Mouse (Mus musculus) testis, adult 2 months (tissue): ENCODE results near the gene Uqcrq.

Source experiments
- CTCF ChIP-seq: fragments of 200-500 bp; IDR thresholded peaks from 2 replicates; pipeline ENCODE4 v1.5.1; 2012; ENCODE audit warnings: low read depth, mild to moderate bottlenecking, inconsistent platforms, low read length, moderate library complexity; ENCODE audit not compliant: control insufficient read depth, insufficient read depth, insufficient replicate concordance
- POLR2A ChIP-seq: fragments of 200-500 bp; IDR thresholded peaks from 2 replicates; pipeline ENCODE4 v1.6.1; 2012; ENCODE audit warnings: low read depth, mild to moderate bottlenecking, inconsistent platforms, low read length, moderate library complexity; ENCODE audit not compliant: control insufficient read depth

- TF ChIP-seq CTCF (no peak), POLR2A (no peak)
Measured at GRCm38 (mm10) chr11:53453031-53453430, 22.4 kb upstream of the Uqcrq start.
